Mouse (Mus musculus): ENCODE results near the gene Fgfr2.

- TF ChIP-seq CTCF (IDR thresholded peaks at IDR 0.05; ENCODE audit: borderline replicate concordance, insufficient read depth, low read length), result no peak
- TF ChIP-seq POLR2A (IDR thresholded peaks at IDR 0.05; ENCODE audit: low read depth, low read length), result no peak
Observed at GRCm38 (mm10) chr7:131541184-131542114, 1581.7 kb downstream of the Fgfr2 start.
